Mouse (Mus musculus) gastrocnemius, postnatal 10 days (tissue): ENCODE data around the gene Hspa4. TPM values are rescaled to one million over a fixed set of nuclear protein-coding genes. Genes with fewer than 3 reads are reported as not detected.
A peak's percentile ranks its signal among the peaks of the same experiment; 100 is the strongest.

Experiments
- DNase-seq: peaks from one replicate; pipeline ENCODE4 v3.0.0; 2021; ENCODE audit warnings: mixed read lengths
- total RNA-seq, 2 experiments: library from RNA; stranded (reverse); gene quantifications; 2 replicates each; pipeline ENCODE4 v1.2.3; 2021

Gene Hspa4
- total RNA-seq, 2 experiments from 2014 or later = 115 to 122 TPM

- no peak for DNase-seq
Observed at GRCm38 (mm10) chr11:53252186-53253119, 47.8 kb downstream of the Hspa4 start.

GRCm38 (mm10) chr11:53250796-53251195 is 49.5 kb downstream of the Hspa4 start:
- no peak for DNase-seq

- DNase-seq = no peak
Observed at GRCm38 (mm10) chr11:53249686-53250085, 50.6 kb downstream of the Hspa4 start.

GRCm38 (mm10) chr11:53245561-53245960 is 54.7 kb downstream of the Hspa4 start:
- no peak for DNase-seq

- DNase-seq = peak; percentile 33
Observed at GRCm38 (mm10) chr11:53243199-53243598, 57.1 kb downstream of the Hspa4 start.

- DNase-seq = no peak
Observed at GRCm38 (mm10) chr11:53233590-53233989, 66.7 kb downstream of the Hspa4 start.

- no peak for DNase-seq
Observed at GRCm38 (mm10) chr11:53231836-53232235, 68.4 kb downstream of the Hspa4 start.

- DNase-seq = no peak
Observed at GRCm38 (mm10) chr11:53229011-53229410, 71.2 kb downstream of the Hspa4 start.

GRCm38 (mm10) chr11:53210876-53211275 is 89.4 kb downstream of the Hspa4 start:
- no peak for DNase-seq

Other genes starting within 250 kb of the Hspa4 start
- 1 to 10 TPM; 9.4 to 10.0 TPM for gene Zcchc10, start 24.2 kb upstream of the Hspa4 start, total RNA-seq
- gene Aff4, start 50.4 kb upstream of the Hspa4 start, total RNA-seq = 100 to 1,000 TPM; 114 to 129 TPM
- not detected for gene Leap2, start 122.7 kb upstream of the Hspa4 start, total RNA-seq
- gene Uqcrq, start 130.4 kb upstream of the Hspa4 start, total RNA-seq = 100 to 1,000 TPM; 882 to 991 TPM
- gene Gdf9, start 130.6 kb upstream of the Hspa4 start, total RNA-seq = under 1 TPM; 0.81 to 0.87 TPM
- not detected for gene Gm10447, start 156.7 kb upstream of the Hspa4 start, total RNA-seq
- under 1 TPM; 0.45 to 0.54 TPM for gene Shroom1, start 156.7 kb upstream of the Hspa4 start, total RNA-seq
- not detected for gene Gm9837, start 170.0 kb upstream of the Hspa4 start, total RNA-seq
- not detected for gene Gm9945, start 179.7 kb upstream of the Hspa4 start, total RNA-seq
- under 1 TPM; 0.23 to 0.27 TPM for gene Sowaha, start 179.8 kb upstream of the Hspa4 start, total RNA-seq
- gene Sept8, start 218.8 kb upstream of the Hspa4 start, total RNA-seq = 10 to 100 TPM; 40.5 to 49.4 TPM